Mouse (Mus musculus) kidney, postnatal 0 days (tissue): ENCODE measurements around the gene Siva1. TPM values are rescaled to one million over a fixed set of nuclear protein-coding genes. Genes with fewer than 3 reads are reported as not detected.

Experiments
- ATAC-seq: fragments of 200-750 bp; cut with Nextera tagmentation; replicated peaks from 2 replicates; pipeline ENCODE4 v1.8.0; 2017; ENCODE audit warnings: low read depth, moderate number of reproducible peaks, moderate TSS enrichment, moderate library complexity; ENCODE audit not compliant: low FRiP score
- DNase-seq: peaks from one replicate; pipeline ENCODE4 v3.0.0-alpha.2; 2016; ENCODE audit warnings: low spot score
- H3K27ac ChIP-seq: fragments of 300-500 bp; sonication (generic); 2 replicates; pipeline ENCODE4 v1.5.1; 2014; ENCODE audit warnings: mild to moderate bottlenecking
- H3K27me3 ChIP-seq: fragments of 300-500 bp; sonication (generic); 2 replicates; pipeline ENCODE4 v1.6.1; 2014; ENCODE audit warnings: low read length, mixed read lengths; ENCODE audit not compliant: insufficient read depth
- H3K36me3 ChIP-seq: fragments of 300-500 bp; sonication (generic); 2 replicates; pipeline ENCODE4 v1.6.1; 2014; ENCODE audit warnings: low read length, mixed read lengths; ENCODE audit not compliant: insufficient read depth
- H3K4me1 ChIP-seq: fragments of 300-500 bp; sonication (generic); replicated peaks from 2 replicates; pipeline ENCODE4 v1.6.1; 2014; ENCODE audit warnings: antibody characterized with exemption, low read length, mixed read lengths; ENCODE audit not compliant: insufficient read depth
- H3K4me2 ChIP-seq: fragments of 300-500 bp; sonication (generic); 2 replicates; pipeline ENCODE4 v1.6.1; 2014; ENCODE audit warnings: mild to moderate bottlenecking, low read length, moderate library complexity, mixed read lengths
- H3K4me3 ChIP-seq: fragments of 300-500 bp; sonication (generic); replicated peaks from 2 replicates; pipeline ENCODE4 v1.5.1; 2014; ENCODE audit warnings: low read depth, low read length
- H3K9ac ChIP-seq: fragments of 300-500 bp; sonication (generic); 2 replicates; pipeline ENCODE4 v1.6.1; 2014; ENCODE audit warnings: low read depth, low read length
- H3K9me3 ChIP-seq: fragments of 300-500 bp; sonication (generic); replicated peaks from 2 replicates; pipeline ENCODE4 v1.6.1; 2016; ENCODE audit warnings: low read length, inconsistent platforms, mixed read lengths
- CTCF ChIP-seq: IDR thresholded peaks from 2 replicates; pipeline ENCODE4 v1.5.1; 2016; ENCODE audit warnings: antibody characterized with exemption, low read depth, mild to moderate bottlenecking, moderate library complexity
- WGBS: fragments of 180-500 bp; shearing (Covaris S2); extraction: QIAGEN DNeasy Blood & Tissue Kit; methylation state at CpG from one replicate; pipeline ENCODE4 v1.1.7; 2014; 5-methylcytosine and 5-hydroxymethylcytosine counted together
- polyA plus RNA-seq: library from polyadenylated mRNA; unstranded; fragments of >200 nt; fragmentation: Nextera tagmentation; extraction: Ambion mirVana; gene quantifications from 2 replicates; pipeline ENCODE4 v1.2.1, GENCODE M21; 2015

Gene Siva1
- polyA plus RNA-seq, 1 experiment from 2014 or later, result 209 TPM

DNA sequence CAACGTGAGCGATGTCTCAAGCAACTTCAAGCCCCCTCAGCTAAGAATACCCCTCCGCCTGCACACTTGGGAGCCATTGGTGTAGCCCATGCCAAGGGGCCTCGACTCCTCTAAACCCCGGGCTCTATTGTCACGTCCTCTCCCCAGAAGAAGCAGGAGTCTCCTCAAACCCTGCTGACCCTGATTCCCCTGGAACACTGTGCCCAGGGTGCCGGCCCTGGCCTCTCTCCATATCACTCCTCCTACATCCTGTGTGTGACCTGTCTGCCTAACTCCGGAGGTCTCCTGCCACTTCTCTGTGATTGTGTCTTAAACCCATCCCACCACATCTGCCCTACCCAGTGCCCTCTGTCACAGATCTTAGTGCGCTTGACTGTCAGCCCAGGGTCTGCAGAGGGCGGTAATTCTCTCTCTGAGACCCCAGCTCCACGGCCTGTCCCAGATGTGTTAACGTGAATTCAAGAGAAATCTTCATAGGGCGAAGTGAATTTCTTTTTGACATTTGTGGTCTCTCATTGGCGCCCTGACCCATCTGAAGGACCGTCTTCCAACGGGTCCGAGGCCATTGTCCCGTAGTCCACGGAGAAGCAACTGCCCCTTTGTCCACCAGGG lies 33.6 kb downstream of the Siva1 start:
- Histone ChIP-seq H3K4me2 (peak overlapping the region; percentile 99), H3K4me3 (peak overlapping the region; percentile 72), H3K27ac (peak overlapping the region; percentile 84), H3K36me3 (0 out of 2 replicates have a peak, but pooled peaks cover 6% of the 10 kb centered on the region), H3K9ac (peak overlapping the region; percentile 77), H3K4me1 (peaks cover 19% of the 10 kb centered on the region; the same call in 1 of the 2 replicates), H3K27me3 (0 out of 2 replicates have a peak, but pooled peaks cover 9% of the 10 kb centered on the region), H3K9me3 (no peaks in the 10 kb centered on the region)
- no peak; the same call in none of the 2 replicates for TF ChIP-seq CTCF
- DNase-seq (no peak), ATAC-seq (no peak)
- WGBS, result 19% methylated on average over 19 of the region's 19 CpGs

- under 1% methylated on average over 50 of the region's 60 CpGs for WGBS
- Histone ChIP-seq H3K9me3 (no peaks in the 10 kb centered on the region), H3K9ac (peak within 1 kb of the TSS; percentile 77), H3K27me3 (0 out of 2 replicates have a peak, but pooled peaks cover 9% of the 10 kb centered on the region), H3K27ac (peak within 1 kb of the TSS; percentile 84), H3K36me3 (0 out of 2 replicates have a peak, but pooled peaks cover 6% of the 10 kb centered on the region), H3K4me2 (peak within 1 kb of the TSS; percentile 99), H3K4me1 (peaks cover 18% of the 10 kb centered on the region; the same call in 1 of the 2 replicates), H3K4me3 (peak within 1 kb of the TSS; percentile 72)
- peak; percentile 84 for DNase-seq
- TF ChIP-seq CTCF, result 0 out of 2 replicates have a peak, but pooled peaks have one; percentile 47
- ATAC-seq, result peak; percentile 64
Measured at GRCm38 (mm10) chr12:112678555-112679026, 34.1 kb downstream of the Siva1 start, which contains the start of gene Zbtb42. Gene Zbtb42 (plus strand): TSS chr12:112678828.

DNA sequence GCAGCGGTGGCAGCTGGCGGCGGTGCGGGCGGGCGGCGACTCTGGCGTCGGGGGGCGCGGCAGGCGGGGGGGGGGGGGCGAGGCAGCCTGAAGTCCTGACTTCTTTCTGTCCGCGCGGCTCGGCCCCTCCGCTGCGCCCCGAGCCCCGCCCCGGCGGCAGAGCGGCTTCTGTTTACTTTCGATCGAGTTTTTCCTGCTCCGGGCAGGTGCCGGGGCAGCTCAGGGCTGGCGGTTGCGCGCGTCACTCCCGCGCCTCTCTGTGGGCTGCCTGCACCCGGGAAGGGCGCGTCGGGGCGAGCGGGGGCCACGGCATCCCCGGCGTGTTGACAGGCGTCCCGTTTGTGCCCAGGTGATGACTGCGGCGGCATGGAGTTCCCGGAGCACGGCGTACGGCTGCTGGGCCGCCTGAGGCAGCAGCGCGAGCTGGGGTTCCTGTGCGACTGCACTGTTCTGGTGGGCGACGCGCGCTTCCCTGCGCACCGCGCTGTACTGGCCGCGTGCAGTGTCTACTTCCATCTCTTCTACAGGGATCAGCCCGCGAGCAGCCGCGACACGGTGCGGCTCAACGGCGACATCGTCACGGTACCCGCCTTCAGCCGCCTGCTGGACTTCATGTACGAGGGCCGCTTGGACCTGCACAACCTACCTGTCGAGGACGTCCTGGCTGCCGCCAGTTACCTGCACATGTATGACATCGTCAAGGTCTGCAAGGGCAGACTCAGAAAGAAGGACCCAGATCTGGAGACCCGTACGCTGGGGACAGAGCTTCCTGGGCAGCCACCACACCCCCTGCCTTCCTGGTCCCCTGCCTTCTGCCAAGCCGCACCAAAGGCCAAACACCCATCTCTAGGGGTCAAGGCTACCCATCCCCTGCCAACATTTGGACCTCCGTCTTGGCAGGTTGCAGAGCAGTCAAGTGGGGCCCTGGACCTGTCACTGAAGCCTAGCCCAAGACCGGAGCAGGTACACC lies 34.8 kb downstream of the Siva1 start:
- Histone ChIP-seq H3K4me2 (peak overlapping the region; percentile 99), H3K36me3 (0 out of 2 replicates have a peak, but pooled peaks cover 6% of the 10 kb centered on the region), H3K27me3 (0 out of 2 replicates have a peak, but pooled peaks cover 9% of the 10 kb centered on the region), H3K9ac (peak overlapping the region; percentile 77), H3K9me3 (no peaks in the 10 kb centered on the region), H3K27ac (peak overlapping the region; percentile 84), H3K4me3 (peak overlapping the region; percentile 72), H3K4me1 (peaks cover 17% of the 10 kb centered on the region; the same call in 1 of the 2 replicates)
- 5% methylated on average over 78 of the region's 87 CpGs for WGBS
- DNase-seq (peak; percentile 56), ATAC-seq (peak; percentile 17)
- TF ChIP-seq CTCF, result no peak

DNA sequence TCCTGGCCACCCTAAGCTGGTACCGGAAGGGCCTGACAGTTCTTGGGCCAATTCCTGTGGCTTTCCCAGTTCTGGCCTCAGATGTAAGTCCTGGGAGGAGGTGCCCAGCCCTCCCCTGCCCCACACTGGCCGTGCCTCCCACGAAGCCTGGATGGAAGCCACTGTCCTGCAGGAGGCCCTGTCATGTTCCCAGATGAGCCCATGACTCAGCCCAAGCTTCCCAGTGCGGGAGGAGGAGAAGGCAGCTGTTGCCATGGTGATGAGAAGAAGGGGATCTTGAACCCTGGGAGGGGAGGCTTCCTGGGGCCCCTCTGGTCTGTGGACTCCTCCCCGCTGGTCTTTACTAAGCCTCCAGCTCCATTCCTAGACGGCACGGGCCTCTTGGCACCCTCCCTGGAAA lies 38.9 kb downstream of the Siva1 start:
- no peak for ATAC-seq
- Histone ChIP-seq H3K36me3 (0 out of 2 replicates have a peak, but pooled peaks cover 6% of the 10 kb centered on the region), H3K9ac (no peak overlapping the region), H3K9me3 (no peaks in the 10 kb centered on the region), H3K27me3 (0 out of 2 replicates have a peak, but pooled peaks cover 9% of the 10 kb centered on the region), H3K4me2 (no peak overlapping the region), H3K27ac (no peak overlapping the region), H3K4me3 (no peak overlapping the region), H3K4me1 (peaks cover 5% of the 10 kb centered on the region; the same call in 1 of the 2 replicates)
- no peak for DNase-seq
- no peak for TF ChIP-seq CTCF
- 51% methylated on average over 7 of the region's 7 CpGs for WGBS

DNA sequence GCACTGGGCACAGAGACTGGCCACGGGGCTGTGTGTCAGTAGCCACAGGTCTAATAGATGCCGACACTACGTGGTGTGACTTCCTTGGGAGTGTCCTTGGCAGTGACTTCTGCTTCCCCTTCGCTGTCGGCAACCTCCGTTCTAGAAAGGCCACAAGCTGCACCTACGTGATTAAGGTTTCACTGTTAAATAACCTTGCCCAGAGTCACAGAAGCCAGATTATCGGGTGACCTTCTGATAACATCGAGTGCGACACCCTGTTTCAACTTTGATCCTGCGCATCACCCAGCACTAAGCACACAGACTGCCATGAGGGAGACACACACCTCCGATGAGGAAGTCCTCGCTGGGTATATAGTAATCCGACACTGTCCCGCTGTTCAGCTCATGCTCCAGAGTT lies 44.0 kb downstream of the Siva1 start:
- Histone ChIP-seq H3K4me2 (no peak overlapping the region), H3K4me3 (no peak overlapping the region), H3K27me3 (no peaks in the 10 kb centered on the region), H3K36me3 (no peaks in the 10 kb centered on the region), H3K9ac (no peak overlapping the region), H3K4me1 (peaks cover 7% of the 10 kb centered on the region), H3K27ac (no peak overlapping the region), H3K9me3 (no peaks in the 10 kb centered on the region)
- DNase-seq (no peak), ATAC-seq (no peak)
- TF ChIP-seq CTCF, result no peak
- 44% methylated on average over 15 of the region's 15 CpGs for WGBS
